14 mouse cellular contexts compared by ENCODE assay signal in the genomic region with DNA sequence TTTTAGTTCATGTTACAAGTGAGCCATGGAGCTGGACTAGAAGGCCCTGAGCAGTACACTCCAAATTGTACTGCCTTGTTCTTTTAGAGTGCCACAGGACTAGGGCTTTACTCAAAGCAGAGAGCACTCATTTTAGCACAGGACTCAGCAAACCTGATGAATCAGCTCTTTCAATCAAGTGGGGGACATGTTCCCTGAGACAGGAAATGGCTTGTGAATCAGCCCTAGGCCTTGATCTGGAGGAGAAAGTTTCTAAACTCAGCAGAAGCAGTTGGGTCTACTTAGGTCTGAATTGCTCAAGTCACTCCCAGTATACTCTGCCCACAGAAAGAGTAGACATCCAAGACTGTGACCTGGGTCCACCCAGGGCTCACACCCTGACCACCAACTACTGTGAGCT.
"Had no signal": no experiment of that assay in that cellular context is flagged by ENCODE, and none has a peak within 500 bp of the region (broad histone marks: within the 10 kb centered on the region; RNA-seq: fewer than 3 reads in every experiment).

No protein-coding gene starts in this region.

- DNase-seq: gastrocnemius, postnatal 14 days; gastrocnemius, postnatal 36 days; heart, adult 11 months; heart, adult 2 months; heart, postnatal 14 days; heart, postnatal 36 days; kidney, adult 11 months; kidney, adult 2 months; kidney, adult 9 months; kidney, postnatal 14 days; kidney, postnatal 36 days; layer of hippocampus, adult 9-11 months; layer of hippocampus, postnatal 36 days; left cerebral cortex, postnatal 4 days had no signal
